Mouse (Mus musculus): ENCODE results near the gene Sh3d21.

- TF ChIP-seq CTCF (IDR thresholded peaks at IDR 0.05; ENCODE audit: low read depth, low read length) (no peak), POLR2AphosphoS5 (IDR thresholded peaks at IDR 0.05; ENCODE audit: insufficient replicate concordance, low read depth, low read length) (no peak), TAL1 (conservative IDR thresholded peaks at IDR 0.05; ENCODE audit: low read depth, low read length) (no peak), GATA1 (IDR thresholded peaks at IDR 0.05; ENCODE audit: borderline replicate concordance, low read length) (no peak), GATA2 (IDR thresholded peaks at IDR 0.05; ENCODE audit: borderline replicate concordance, low read depth, low read length) (no peak)
Measured at GRCm38 (mm10) chr4:126205386-126205785, 42.1 kb upstream of the Sh3d21 start.
